Mouse (Mus musculus) heart, postnatal 14 days (tissue): ENCODE measurements around the gene Cpne5. TPM values are rescaled to one million over a fixed set of nuclear protein-coding genes. Genes with fewer than 3 reads are reported as not detected.
"Not testable (repeated sequence)": the region's sequence is repeated elsewhere in the genome, so short reads cannot be mapped to it uniquely, and the experiment has no call there.

Experiments
- DNase-seq, 2 experiments: peaks; one replicate each; pipeline ENCODE4 v3.0.0; 2021 to 2022
- intact Hi-C: fragments of 180-260 bp; cut with DNase I; formaldehyde crosslinking; loops from one replicate; pipeline ENCODE4 v1.15.1; 2025
- total RNA-seq, 2 experiments: library from RNA; stranded (reverse); gene quantifications; 2 replicates each; pipeline ENCODE4 v1.2.3; 2021

Gene Cpne5
- total RNA-seq, 2 experiments from 2014 or later: 2.3 to 3.9 TPM

DNA sequence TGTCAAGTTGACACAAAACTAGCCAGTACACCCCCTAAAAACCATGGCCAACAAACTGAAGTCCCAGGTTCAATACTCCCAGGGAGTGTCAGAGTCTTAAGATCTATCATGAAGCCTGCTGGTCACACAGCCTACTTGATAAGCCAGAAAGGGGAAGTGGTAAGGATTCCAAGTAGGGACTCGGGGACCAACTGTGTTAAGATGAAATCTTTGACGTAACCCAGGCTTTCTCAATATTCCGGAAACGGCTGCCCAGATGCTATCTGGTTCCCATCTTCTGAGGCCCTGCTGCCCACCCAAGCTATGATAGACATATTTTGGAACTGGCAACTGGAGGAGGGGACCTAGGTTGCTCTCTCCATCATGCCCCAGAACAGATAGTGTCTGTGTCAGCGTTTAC lies 126.6 kb downstream of the Cpne5 start:
- DNase-seq: no peak

DNA sequence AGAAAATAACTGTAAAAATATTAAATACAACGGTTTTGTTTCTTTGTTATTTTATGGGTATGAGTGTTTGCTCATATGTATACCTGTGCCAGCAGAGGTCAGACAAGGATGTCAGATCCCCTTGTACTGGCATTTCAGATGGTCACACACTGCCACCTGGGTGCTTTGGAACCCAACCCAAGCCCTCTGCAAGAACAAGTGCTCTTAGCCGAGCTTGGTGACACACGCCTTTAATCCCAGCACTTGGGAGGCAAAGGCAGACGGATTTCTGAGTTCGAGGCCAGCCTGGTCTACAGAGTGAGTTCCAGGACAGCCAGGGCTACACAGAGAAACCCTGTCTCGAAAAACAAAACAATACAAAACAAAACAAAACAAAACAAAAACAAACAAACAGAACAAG lies 127.6 kb downstream of the Cpne5 start:
- intact Hi-C loops: loop anchor here (1.0 kb wide), 1 partner anchor 10 kb away; no protein-coding TSS in a partner anchor

More for the DNA sequence above, 126.6 kb downstream of the Cpne5 start:
- intact Hi-C loops: no loop called here

More for the DNA sequence above, 127.6 kb downstream of the Cpne5 start:
- DNase-seq: not testable (repeated sequence)

Other genes starting within 250 kb of the Cpne5 start
- gene Stk38, start 230.2 kb downstream of the Cpne5 start, total RNA-seq: 10 to 100 TPM; 47.6 to 48.8 TPM
- 100 to 1,000 TPM in 1 of 2 experiments, 10 to 100 TPM in 1; 99.7 to 120 TPM for gene Srsf3, start 205.5 kb downstream of the Cpne5 start, total RNA-seq
- 100 to 1,000 TPM; 105 to 121 TPM for gene Cdkn1a, start 147.2 kb downstream of the Cpne5 start, total RNA-seq
- under 1 TPM; 0.73 to 0.76 TPM for gene Rab44, start 124.0 kb downstream of the Cpne5 start, total RNA-seq
- gene Ppil1, start 26.0 kb upstream of the Cpne5 start, total RNA-seq: 10 to 100 TPM; 28.8 to 33.5 TPM
- gene BC004004, start 30.6 kb upstream of the Cpne5 start, total RNA-seq: 100 to 1,000 TPM; 189 to 195 TPM
- gene Pi16, start 79.5 kb upstream of the Cpne5 start, total RNA-seq: 10 to 100 TPM; 34.3 to 47.8 TPM
- 100 to 1,000 TPM; 272 to 279 TPM for gene Mtch1, start 109.8 kb upstream of the Cpne5 start, total RNA-seq
- gene Fgd2, start 122.7 kb upstream of the Cpne5 start, total RNA-seq: 1 to 10 TPM; 2.3 to 2.9 TPM